Mouse (Mus musculus) limb, embryonic 11.5 days (tissue): ENCODE measurements at regions not wholly inside any gene's neighbourhood (a gene's known extent, or its start where the extent isn't known, plus 50 kb on each side); places are given as distances from the start of the nearest gene placed in this dataset.

Experiments used
- ATAC-seq: fragments of 200-750 bp; cut with Nextera tagmentation; 2 replicates; pipeline ENCODE4 v1.8.0; 2017; ENCODE audit warnings: low read depth; ENCODE audit not compliant: insufficient number of reproducible peaks, low FRiP score, low TSS enrichment
- DNase-seq: peaks from one replicate; pipeline ENCODE4 v3.0.0-alpha.2; 2015; ENCODE audit warnings: low spot score
- H3K27ac ChIP-seq: fragments of 300-500 bp; sonication (generic); replicated peaks from 2 replicates; pipeline ENCODE4 v1.5.1; 2014; ENCODE audit warnings: low read depth, mild to moderate bottlenecking, low read length
- H3K27me3 ChIP-seq: fragments of 300-500 bp; sonication (generic); 2 replicates; pipeline ENCODE4 v1.6.1; 2014; ENCODE audit warnings: mild to moderate bottlenecking, low read length, mixed read lengths; ENCODE audit not compliant: control insufficient read depth, insufficient read depth
- H3K36me3 ChIP-seq: fragments of 300-500 bp; sonication (generic); 2 replicates; pipeline ENCODE4 v1.6.1; 2014; ENCODE audit warnings: mild to moderate bottlenecking, low read length, moderate library complexity, mixed read lengths; ENCODE audit not compliant: control insufficient read depth, insufficient read depth
- H3K4me1 ChIP-seq: fragments of 300-500 bp; sonication (generic); 2 replicates; pipeline ENCODE4 v1.6.1; 2014; ENCODE audit warnings: low read length, mixed read lengths; ENCODE audit not compliant: control insufficient read depth, insufficient read depth
- H3K4me2 ChIP-seq: fragments of 300-500 bp; sonication (generic); 2 replicates; pipeline ENCODE4 v1.6.1; 2014; ENCODE audit warnings: low read depth, mild to moderate bottlenecking, moderate library complexity; ENCODE audit not compliant: severe bottlenecking
- H3K4me3 ChIP-seq: fragments of 300-500 bp; sonication (generic); 2 replicates; pipeline ENCODE4 v1.5.1; 2014; ENCODE audit warnings: low read depth, low read length
- H3K9ac ChIP-seq: fragments of 300-500 bp; sonication (generic); 2 replicates; pipeline ENCODE4 v1.6.1; 2014; ENCODE audit warnings: mild to moderate bottlenecking, low read length
- H3K9me3 ChIP-seq: fragments of 300-500 bp; sonication (generic); 2 replicates; pipeline ENCODE4 v1.6.1; 2016; ENCODE audit warnings: low read length; ENCODE audit not compliant: control insufficient read depth
- WGBS: fragments of 180-500 bp; shearing (Covaris S2); extraction: QIAGEN DNeasy Blood & Tissue Kit; methylation state at CpG from one replicate; pipeline ENCODE4 v1.1.7; 2014; 5-methylcytosine and 5-hydroxymethylcytosine counted together

- no peak overlapping the region for H3K4me3 ChIP-seq
- H3K27ac ChIP-seq: no peak overlapping the region
- no peak overlapping the region for H3K4me2 ChIP-seq
- peaks cover 6% of the 10 kb centered on the region; the same call in 1 of the 2 replicates for H3K4me1 ChIP-seq
- no peak overlapping the region for H3K9ac ChIP-seq
- DNase-seq (no peak), ATAC-seq (no peak)
- H3K36me3 ChIP-seq: no peaks in the 10 kb centered on the region
- H3K9me3 ChIP-seq: no peaks in the 10 kb centered on the region
- WGBS: 78% methylated on average over 2 of the region's 2 CpGs
- H3K27me3 ChIP-seq: no peaks in the 10 kb centered on the region
Measured at GRCm38 (mm10) chr5:43089475-43089874, 143.5 kb upstream of the Cpeb2 start.

- DNase-seq: no peak
Measured at GRCm38 (mm10) chr5:43089941-43090340, 143.0 kb upstream of the Cpeb2 start.

GRCm38 (mm10) chr5:43093647-43094326 is 139.2 kb upstream of the Cpeb2 start:
- WGBS: 65% methylated on average over 5 of the region's 5 CpGs
- H3K36me3 ChIP-seq: no peaks in the 10 kb centered on the region
- peaks cover 10% of the 10 kb centered on the region; the same call in 1 of the 2 replicates for H3K4me1 ChIP-seq
- H3K27me3 ChIP-seq: no peaks in the 10 kb centered on the region
- H3K9me3 ChIP-seq: no peaks in the 10 kb centered on the region
- no peak overlapping the region for H3K27ac ChIP-seq
- 0 out of 2 replicates have a peak, but pooled peaks have one; percentile 31 for ATAC-seq
- no peak overlapping the region for H3K9ac ChIP-seq
- no peak overlapping the region for H3K4me3 ChIP-seq
- no peak for DNase-seq
- no peak overlapping the region for H3K4me2 ChIP-seq

More at GRCm38 (mm10) chr5:43089941-43090340, 143.0 kb upstream of the Cpeb2 start:
- Histone ChIP-seq H3K4me1 (peaks cover 10% of the 10 kb centered on the region; the same call in 1 of the 2 replicates), H3K4me2 (no peak overlapping the region), H3K9ac (no peak overlapping the region), H3K27ac (no peak overlapping the region), H3K4me3 (no peak overlapping the region), H3K9me3 (no peaks in the 10 kb centered on the region), H3K27me3 (no peaks in the 10 kb centered on the region), H3K36me3 (no peaks in the 10 kb centered on the region)
- no peak for ATAC-seq
- 96% methylated on average over 1 of the region's 1 CpGs for WGBS

GRCm38 (mm10) chr5:43094329-43094898 is 138.6 kb upstream of the Cpeb2 start:
- DNase-seq (peak; percentile 61), ATAC-seq (peak; percentile 72; the same call in 1 of the 2 replicates)
- Histone ChIP-seq H3K27me3 (no peaks in the 10 kb centered on the region), H3K9ac (no peak overlapping the region), H3K4me3 (no peak overlapping the region), H3K4me2 (no peak overlapping the region), H3K4me1 (peaks cover 10% of the 10 kb centered on the region; the same call in 1 of the 2 replicates), H3K9me3 (no peaks in the 10 kb centered on the region), H3K27ac (no peak overlapping the region), H3K36me3 (no peaks in the 10 kb centered on the region)
- WGBS: 1% methylated on average over 7 of the region's 7 CpGs

- H3K4me2 ChIP-seq: no peak overlapping the region
- H3K27me3 ChIP-seq: no peaks in the 10 kb centered on the region
- no peak; the same call in 1 of the 2 replicates for ATAC-seq
- H3K4me1 ChIP-seq: no peaks in the 10 kb centered on the region
- no peak overlapping the region for H3K27ac ChIP-seq
- H3K9ac ChIP-seq: no peak overlapping the region
- no peaks in the 10 kb centered on the region for H3K36me3 ChIP-seq
- H3K4me3 ChIP-seq: no peak overlapping the region
- DNase-seq: no peak
- no peaks in the 10 kb centered on the region for H3K9me3 ChIP-seq
- WGBS: 41% methylated on average over 4 of the region's 4 CpGs
Measured at GRCm38 (mm10) chr5:43102000-43102459, 130.9 kb upstream of the Cpeb2 start.

- H3K4me1 ChIP-seq: no peaks in the 10 kb centered on the region
- no peak overlapping the region for H3K4me2 ChIP-seq
- no peaks in the 10 kb centered on the region for H3K27me3 ChIP-seq
- DNase-seq: no peak
- no peak overlapping the region for H3K9ac ChIP-seq
- no peaks in the 10 kb centered on the region for H3K36me3 ChIP-seq
- no peaks in the 10 kb centered on the region for H3K9me3 ChIP-seq
- 72% methylated on average over 3 of the region's 3 CpGs for WGBS
- no peak overlapping the region for H3K4me3 ChIP-seq
- ATAC-seq: no peak
- H3K27ac ChIP-seq: no peak overlapping the region
Measured at GRCm38 (mm10) chr5:43102590-43102989, 130.4 kb upstream of the Cpeb2 start.

GRCm38 (mm10) chr5:43103728-43104127 is 129.2 kb upstream of the Cpeb2 start:
- no peak overlapping the region for H3K4me3 ChIP-seq
- DNase-seq: no peak
- no peak overlapping the region for H3K9ac ChIP-seq
- no peak for ATAC-seq
- no peak overlapping the region for H3K27ac ChIP-seq
- no peaks in the 10 kb centered on the region for H3K4me1 ChIP-seq
- H3K27me3 ChIP-seq: no peaks in the 10 kb centered on the region
- H3K9me3 ChIP-seq: no peaks in the 10 kb centered on the region
- 90% methylated on average over 7 of the region's 7 CpGs for WGBS
- no peak overlapping the region for H3K4me2 ChIP-seq
- H3K36me3 ChIP-seq: no peaks in the 10 kb centered on the region

- H3K4me1 ChIP-seq: no peaks in the 10 kb centered on the region
- no peaks in the 10 kb centered on the region for H3K36me3 ChIP-seq
- no peaks in the 10 kb centered on the region for H3K9me3 ChIP-seq
- no peak overlapping the region for H3K27ac ChIP-seq
- no peak overlapping the region for H3K4me2 ChIP-seq
- DNase-seq: no peak
- WGBS: 78% methylated on average over 5 of the region's 5 CpGs
- no peak overlapping the region for H3K4me3 ChIP-seq
- H3K9ac ChIP-seq: no peak overlapping the region
- ATAC-seq: no peak
- no peaks in the 10 kb centered on the region for H3K27me3 ChIP-seq
Measured at GRCm38 (mm10) chr5:43105528-43105927, 127.4 kb upstream of the Cpeb2 start.
